Mouse (Mus musculus): ENCODE measurements around the gene Pgm2. TPM values are rescaled to one million over a fixed set of nuclear protein-coding genes. Genes with fewer than 3 reads are reported as not detected.

The Pgm2 gene
- polyA plus RNA-seq, 1 experiment from 2014 or later: 27.0 TPM

DNA sequence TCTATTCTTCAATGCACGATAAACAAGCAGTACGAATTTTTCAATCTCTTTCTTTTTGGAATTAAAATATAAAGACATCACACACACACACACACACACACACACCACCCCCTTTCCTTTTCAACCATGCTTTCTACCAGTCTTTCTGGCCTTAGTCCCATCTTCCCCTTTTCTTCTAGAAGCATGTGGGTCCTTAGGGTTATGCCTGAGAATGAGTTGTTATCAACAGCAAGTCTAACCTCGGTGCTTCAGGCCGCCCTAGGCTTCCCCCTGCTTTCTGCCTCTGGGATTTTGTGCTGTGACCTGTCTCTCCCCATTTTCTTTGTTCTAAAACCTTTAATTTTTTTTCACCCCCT is 13.3 kb upstream of the Pgm2 start:
- Histone ChIP-seq H3K9me3 (ENCODE audit: low read length) (no peaks in the 10 kb centered on the region), H3K4me2 (replicated peaks; ENCODE audit: low read depth, low read length) (no peak overlapping the region), H3K27ac (ENCODE audit: low read length) (no peak overlapping the region), H3K9ac (replicated peaks; ENCODE audit: low read depth) (no peak overlapping the region), H3K4me3 (ENCODE audit: low read depth, low read length) (no peak overlapping the region), H3K36me3 (ENCODE audit: insufficient read depth, low read length) (no peaks in the 10 kb centered on the region), H3K27me3 (replicated peaks; ENCODE audit: insufficient read depth, low read length) (no peaks in the 10 kb centered on the region), H3K4me1 (ENCODE audit: insufficient read depth, low read depth, low read length) (no peaks in the 10 kb centered on the region)
- no peak for TF ChIP-seq CTCF (IDR thresholded peaks at IDR 0.05)
- TF ChIP-seq EP300 (IDR thresholded peaks at IDR 0.05): no peak
- WGBS: 58% methylated on average over 4 of the region's 4 CpGs
- ATAC-seq (peak; percentile 19; the same call in 1 of the 2 replicates), DNase-seq (ENCODE audit: low spot score) (no peak)

DNA sequence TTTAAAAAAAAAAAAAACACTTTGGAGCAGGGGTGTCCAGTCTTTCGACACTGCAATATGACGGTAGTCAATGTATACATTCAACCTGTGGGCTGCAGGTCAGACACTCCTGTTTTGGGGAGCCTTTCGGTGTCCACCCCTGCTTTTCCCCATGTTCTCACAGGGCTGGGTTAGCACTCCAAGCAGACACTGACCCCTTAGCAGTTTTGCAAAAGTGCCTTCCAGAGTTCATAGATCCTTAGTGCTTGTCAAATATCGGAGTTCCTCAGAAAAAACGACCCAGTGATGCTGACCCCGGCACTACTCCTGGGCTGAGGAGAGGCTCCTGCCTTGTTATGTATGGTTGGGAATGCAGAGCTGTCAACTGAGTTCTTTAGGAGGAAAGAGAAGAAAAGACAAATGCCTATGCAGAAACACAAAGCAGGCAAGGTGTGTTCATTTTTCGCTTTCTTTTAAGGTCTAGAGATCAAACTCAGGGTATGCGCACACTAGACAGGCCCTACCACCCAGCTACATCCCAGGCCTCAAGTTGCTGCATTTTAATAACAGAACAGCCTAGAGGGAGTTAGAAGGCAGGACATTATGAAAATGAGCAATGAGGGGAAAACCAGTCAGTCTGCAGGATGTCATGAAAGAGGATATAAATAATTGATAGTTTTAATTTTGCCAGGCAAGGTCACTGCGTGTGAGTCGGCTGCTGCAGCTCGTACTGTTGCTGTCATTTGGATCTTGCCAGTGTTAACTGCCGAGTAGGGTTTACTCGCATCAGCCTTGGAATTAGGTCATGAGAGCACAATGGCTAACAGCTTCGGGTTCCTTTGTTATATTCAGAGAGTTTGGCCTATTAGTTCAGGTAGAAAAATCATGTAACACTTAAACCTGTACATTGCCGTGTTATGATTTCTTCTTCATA is 9.0 kb upstream of the Pgm2 start:
- Histone ChIP-seq H3K27me3 (replicated peaks; ENCODE audit: insufficient read depth, low read length) (no peaks in the 10 kb centered on the region), H3K4me2 (replicated peaks; ENCODE audit: low read depth, low read length) (no peak overlapping the region), H3K4me1 (ENCODE audit: insufficient read depth, low read depth, low read length) (no peaks in the 10 kb centered on the region), H3K4me3 (ENCODE audit: low read depth, low read length) (no peak overlapping the region), H3K36me3 (ENCODE audit: insufficient read depth, low read length) (no peaks in the 10 kb centered on the region), H3K9me3 (ENCODE audit: low read length) (no peaks in the 10 kb centered on the region), H3K27ac (ENCODE audit: low read length) (no peak overlapping the region), H3K9ac (replicated peaks; ENCODE audit: low read depth) (no peak overlapping the region)
- no peak for ATAC-seq
- 68% methylated on average over 15 of the region's 15 CpGs for WGBS
- DNase-seq (ENCODE audit: low spot score): no peak
- TF ChIP-seq EP300 (IDR thresholded peaks at IDR 0.05) (no peak), CTCF (IDR thresholded peaks at IDR 0.05) (no peak)

DNA sequence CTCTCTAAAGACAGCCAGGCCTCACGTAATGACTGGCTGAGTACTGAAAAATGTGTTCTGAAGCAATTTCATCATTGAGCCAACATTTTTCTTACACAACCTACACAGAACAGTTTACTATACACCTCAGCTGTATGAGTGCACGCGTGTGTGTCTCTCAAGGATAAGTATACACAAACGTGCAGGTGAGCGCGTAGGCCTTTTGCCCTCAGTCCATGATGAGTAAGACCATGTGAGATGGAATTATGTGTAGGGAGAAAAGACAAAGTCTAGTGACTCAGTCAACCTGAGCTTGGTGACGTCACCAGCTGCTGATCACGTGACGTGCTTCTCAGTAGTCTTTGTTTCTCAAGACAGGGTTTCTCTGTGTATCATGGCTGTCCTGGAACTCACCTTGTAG is 7.3 kb upstream of the Pgm2 start:
- Histone ChIP-seq H3K4me3 (ENCODE audit: low read depth, low read length) (no peak overlapping the region), H3K9me3 (ENCODE audit: low read length) (no peaks in the 10 kb centered on the region), H3K27ac (ENCODE audit: low read length) (no peak overlapping the region), H3K27me3 (replicated peaks; ENCODE audit: insufficient read depth, low read length) (no peaks in the 10 kb centered on the region), H3K4me1 (ENCODE audit: insufficient read depth, low read depth, low read length) (no peaks in the 10 kb centered on the region), H3K9ac (replicated peaks; ENCODE audit: low read depth) (no peak overlapping the region), H3K4me2 (replicated peaks; ENCODE audit: low read depth, low read length) (no peak overlapping the region), H3K36me3 (ENCODE audit: insufficient read depth, low read length) (no peaks in the 10 kb centered on the region)
- no peak for ATAC-seq
- TF ChIP-seq EP300 (IDR thresholded peaks at IDR 0.05): no peak
- TF ChIP-seq CTCF (IDR thresholded peaks at IDR 0.05): no peak
- WGBS: 91% methylated on average over 9 of the region's 9 CpGs
- no peak for DNase-seq (ENCODE audit: low spot score)

DNA sequence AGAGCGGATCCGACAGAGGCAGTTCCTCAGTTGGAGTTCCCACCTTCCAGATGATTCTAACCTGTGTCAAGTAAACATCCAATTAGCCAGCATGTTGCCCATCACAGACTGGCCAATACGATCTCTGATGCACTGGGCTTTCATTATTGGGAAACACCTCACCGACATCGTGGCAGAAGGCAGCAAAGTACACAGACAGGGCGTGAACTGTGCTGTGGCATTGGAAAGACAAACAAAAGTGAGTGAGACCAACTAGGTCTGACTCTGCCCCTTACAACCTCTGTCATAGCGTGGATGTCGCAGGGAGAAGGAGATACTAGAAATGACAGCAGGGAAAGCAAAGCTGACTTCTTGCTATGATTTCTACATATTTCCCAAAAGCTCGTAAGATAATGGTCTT is 4.0 kb upstream of the Pgm2 start:
- Histone ChIP-seq H3K36me3 (ENCODE audit: insufficient read depth, low read length) (no peaks in the 10 kb centered on the region), H3K27ac (ENCODE audit: low read length) (no peak overlapping the region), H3K4me2 (replicated peaks; ENCODE audit: low read depth, low read length) (no peak overlapping the region), H3K4me1 (ENCODE audit: insufficient read depth, low read depth, low read length) (no peaks in the 10 kb centered on the region), H3K27me3 (replicated peaks; ENCODE audit: insufficient read depth, low read length) (no peaks in the 10 kb centered on the region), H3K9ac (replicated peaks; ENCODE audit: low read depth) (no peak overlapping the region), H3K4me3 (ENCODE audit: low read depth, low read length) (no peak overlapping the region), H3K9me3 (ENCODE audit: low read length) (no peaks in the 10 kb centered on the region)
- no peak for ATAC-seq
- 76% methylated on average over 9 of the region's 9 CpGs for WGBS
- no peak for DNase-seq (ENCODE audit: low spot score)
- TF ChIP-seq CTCF (IDR thresholded peaks at IDR 0.05) (no peak), EP300 (IDR thresholded peaks at IDR 0.05) (no peak)

DNA sequence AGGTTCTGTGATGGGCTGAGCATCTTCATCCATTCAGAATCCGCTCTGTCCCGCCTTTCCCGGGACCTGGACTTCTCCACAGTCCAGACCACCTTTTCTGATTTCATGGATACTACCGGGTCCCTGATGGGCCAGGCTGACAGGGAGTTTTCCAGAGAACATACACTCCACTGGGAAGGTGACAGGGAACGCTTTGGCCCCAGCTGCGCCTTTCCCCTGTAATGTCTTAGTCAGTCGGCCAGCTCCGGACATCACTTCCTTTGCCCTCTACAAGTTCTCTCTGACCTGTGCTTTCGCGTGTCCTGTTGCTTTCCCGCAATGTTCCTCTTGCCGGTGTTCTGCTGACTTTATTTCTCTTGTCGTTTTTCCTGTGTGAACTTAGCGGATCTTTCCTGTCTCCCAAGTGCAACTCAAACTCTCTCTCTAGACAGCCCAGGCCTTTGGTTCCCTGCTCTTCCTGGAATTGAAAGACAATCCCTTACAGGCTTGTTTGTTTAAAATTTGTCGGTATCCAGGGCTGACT is 660 bp downstream of the Pgm2 start:
- WGBS: 2% methylated on average over 15 of the region's 15 CpGs
- Histone ChIP-seq H3K27ac (ENCODE audit: low read length) (peak overlapping the region; percentile 84), H3K36me3 (ENCODE audit: insufficient read depth, low read length) (no peaks in the 10 kb centered on the region), H3K27me3 (replicated peaks; ENCODE audit: insufficient read depth, low read length) (no peaks in the 10 kb centered on the region), H3K4me2 (replicated peaks; ENCODE audit: low read depth, low read length) (peak overlapping the region; percentile 80), H3K9ac (replicated peaks; ENCODE audit: low read depth) (peak overlapping the region; percentile 75), H3K4me1 (ENCODE audit: insufficient read depth, low read depth, low read length) (peaks cover 8% of the 10 kb centered on the region), H3K9me3 (ENCODE audit: low read length) (no peaks in the 10 kb centered on the region), H3K4me3 (ENCODE audit: low read depth, low read length) (peak overlapping the region; percentile 76)
- peak; percentile 36 for ATAC-seq
- TF ChIP-seq CTCF (IDR thresholded peaks at IDR 0.05): no peak
- TF ChIP-seq EP300 (IDR thresholded peaks at IDR 0.05): no peak
- peak; percentile 61 for DNase-seq (ENCODE audit: low spot score)

DNA sequence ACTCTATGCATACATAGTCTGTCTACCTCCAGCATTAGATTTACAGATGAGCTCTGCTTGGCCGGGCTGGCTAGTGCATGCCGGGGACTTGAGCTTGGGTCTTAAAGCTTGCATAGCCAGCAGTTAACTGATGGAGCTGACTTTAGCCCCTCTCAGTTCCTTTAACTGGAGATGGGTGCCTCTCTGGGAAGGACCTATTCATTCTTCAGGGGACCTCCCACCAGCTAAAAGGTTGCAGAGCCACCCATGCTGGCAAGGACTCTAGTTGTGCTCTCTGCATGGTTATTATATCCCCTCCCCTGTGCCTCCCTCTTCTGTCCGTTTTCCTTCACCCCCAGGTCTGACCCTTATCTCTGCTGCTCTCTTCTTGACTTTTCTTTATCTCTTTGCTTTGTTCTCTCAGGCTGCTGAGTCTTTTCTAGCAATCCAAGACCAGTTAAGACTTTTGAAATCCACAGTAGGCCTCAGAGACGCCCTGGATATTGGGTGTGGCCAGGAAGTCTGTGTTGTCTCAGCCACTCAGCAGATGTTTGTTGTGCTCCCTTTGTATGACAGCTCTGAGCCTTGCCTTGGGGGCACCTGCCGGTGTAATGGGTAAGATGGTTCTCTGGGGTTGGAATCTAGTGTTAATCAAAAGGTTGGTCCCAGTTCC is 2.7 kb downstream of the Pgm2 start:
- Histone ChIP-seq H3K4me2 (replicated peaks; ENCODE audit: low read depth, low read length) (no peak overlapping the region), H3K27ac (ENCODE audit: low read length) (no peak overlapping the region), H3K9me3 (ENCODE audit: low read length) (no peaks in the 10 kb centered on the region), H3K9ac (replicated peaks; ENCODE audit: low read depth) (no peak overlapping the region), H3K36me3 (ENCODE audit: insufficient read depth, low read length) (no peaks in the 10 kb centered on the region), H3K27me3 (replicated peaks; ENCODE audit: insufficient read depth, low read length) (no peaks in the 10 kb centered on the region), H3K4me3 (ENCODE audit: low read depth, low read length) (no peak overlapping the region), H3K4me1 (ENCODE audit: insufficient read depth, low read depth, low read length) (peaks cover 8% of the 10 kb centered on the region)
- ATAC-seq: no peak
- DNase-seq (ENCODE audit: low spot score): no peak
- WGBS: 56% methylated on average over 5 of the region's 5 CpGs
- TF ChIP-seq EP300 (IDR thresholded peaks at IDR 0.05): no peak
- no peak for TF ChIP-seq CTCF (IDR thresholded peaks at IDR 0.05)
